Mouse (Mus musculus) liver, adult 2 months (tissue): ENCODE results near the gene Grk4. TPM values are rescaled to one million over a fixed set of nuclear protein-coding genes. Genes with fewer than 3 reads are reported as not detected.

Source experiments
- DNase-seq: peaks from one replicate; pipeline ENCODE4 v3.0.0-alpha.2; 2011; ENCODE audit warnings: low read depth, low spot score; ENCODE audit errors: extremely low read depth
- H3K27ac ChIP-seq: fragments of 200-500 bp; replicated peaks from 2 replicates; pipeline ENCODE4 v1.5.1; 2012; ENCODE audit warnings: low read depth, mild to moderate bottlenecking, control low read depth, inconsistent platforms, low read length; ENCODE audit not compliant: insufficient read depth
- H3K27me3 ChIP-seq: fragments of 200-500 bp; 2 replicates; pipeline ENCODE4 v1.6.1; 2012; ENCODE audit warnings: mild to moderate bottlenecking, moderate library complexity, low read length, inconsistent platforms; ENCODE audit not compliant: control insufficient read depth, insufficient read depth
- H3K36me3 ChIP-seq: fragments of 200-500 bp; 2 replicates; pipeline ENCODE4 v1.6.1; 2012; ENCODE audit warnings: low read length, inconsistent platforms; ENCODE audit not compliant: control insufficient read depth, insufficient read depth
- H3K4me1 ChIP-seq: fragments of 200-500 bp; 2 replicates; pipeline ENCODE4 v1.6.1; 2011; ENCODE audit warnings: low read length; ENCODE audit not compliant: control insufficient read depth, insufficient read depth
- H3K4me3 ChIP-seq: fragments of 200-500 bp; 2 replicates; pipeline ENCODE4 v1.5.1; 2011; ENCODE audit warnings: low read depth, mild to moderate bottlenecking, control low read depth, low read length, moderate library complexity; ENCODE audit not compliant: insufficient read depth
- H3K79me2 ChIP-seq: fragments of 200-500 bp; 2 replicates; pipeline ENCODE4 v1.6.1; 2012; ENCODE audit warnings: inconsistent platforms, mild to moderate bottlenecking, low read length, moderate library complexity; ENCODE audit not compliant: control insufficient read depth, insufficient read depth
- H3K9ac ChIP-seq: fragments of 200-500 bp; 2 replicates; pipeline ENCODE4 v1.6.1; 2012; ENCODE audit warnings: low read depth, mild to moderate bottlenecking, control low read depth, inconsistent platforms, low read length
- CTCF ChIP-seq: fragments of 200-500 bp; IDR thresholded peaks from 2 replicates; pipeline ENCODE4 v1.5.1; 2011; ENCODE audit warnings: low read depth, low read length, control low read depth
- POLR2A ChIP-seq: fragments of 200-500 bp; IDR thresholded peaks from 2 replicates; pipeline ENCODE4 v1.6.1; 2011; ENCODE audit warnings: low read length, control low read depth; ENCODE audit not compliant: insufficient read depth; ENCODE audit errors: extremely low read depth
- WGBS: fragments of 180-500 bp; shearing (Covaris S2); methylation state at CpG from one replicate; pipeline ENCODE4 v1.1.7; 2018; 5-methylcytosine and 5-hydroxymethylcytosine counted together
- polyA plus RNA-seq: library from polyadenylated mRNA; depleted of rRNA; stranded (reverse); fragments of >200 nt; gene quantifications from 2 replicates; pipeline ENCODE4 v1.2.3, GENCODE M21; 2012
- total RNA-seq: library from RNA; depleted of rRNA; stranded (reverse); fragments of >200 nt; gene quantifications from 2 replicates; pipeline ENCODE4 v1.2.3, GENCODE M21; 2014

The Grk4 gene
- total and polyA plus RNA-seq, 2 experiments, result 0.46 to 0.65 TPM

GRCm38 (mm10) chr5:34714816-34715215 lies 54.6 kb downstream of the Grk4 start:
- Histone ChIP-seq H3K79me2 (no peaks in the 10 kb centered on the region), H3K9ac (no peak overlapping the region), H3K27ac (no peak overlapping the region), H3K4me1 (no peaks in the 10 kb centered on the region; the same call in 1 of the 2 replicates), H3K27me3 (no peaks in the 10 kb centered on the region), H3K4me3 (peak overlapping the region; percentile 20; the same call in 1 of the 2 replicates), H3K36me3 (no peaks in the 10 kb centered on the region)
- 22% methylated on average over 5 of the region's 5 CpGs for WGBS
- peak; percentile 70 for DNase-seq
- TF ChIP-seq CTCF, result no peak
- TF ChIP-seq POLR2A, result no peak

GRCm38 (mm10) chr5:34729141-34729540 lies 69.0 kb downstream of the Grk4 start:
- DNase-seq, result no peak
- H3K4me1 ChIP-seq, result no peaks in the 10 kb centered on the region
- H3K27ac ChIP-seq, result no peak overlapping the region
- TF ChIP-seq CTCF (no peak), POLR2A (no peak)
- H3K9ac ChIP-seq, result no peak overlapping the region
- no peaks in the 10 kb centered on the region for H3K79me2 ChIP-seq
- no peak overlapping the region for H3K4me3 ChIP-seq
- H3K36me3 ChIP-seq, result no peaks in the 10 kb centered on the region
- no peaks in the 10 kb centered on the region for H3K27me3 ChIP-seq

- no peaks in the 10 kb centered on the region for H3K79me2 ChIP-seq
- WGBS, result 52% methylated on average over 1 of the region's 1 CpGs
- H3K4me3 ChIP-seq, result no peak overlapping the region
- H3K9ac ChIP-seq, result no peak overlapping the region
- TF ChIP-seq POLR2A (no peak), CTCF (no peak)
- H3K36me3 ChIP-seq, result no peaks in the 10 kb centered on the region
- no peaks in the 10 kb centered on the region for H3K4me1 ChIP-seq
- H3K27ac ChIP-seq, result no peak overlapping the region
- H3K27me3 ChIP-seq, result no peaks in the 10 kb centered on the region
- DNase-seq, result no peak
These were observed 70.1 kb downstream of the Grk4 start for GRCm38 (mm10) chr5:34730255-34730654.

- Histone ChIP-seq H3K9ac (no peak overlapping the region), H3K27me3 (no peaks in the 10 kb centered on the region), H3K27ac (no peak overlapping the region), H3K4me1 (no peaks in the 10 kb centered on the region), H3K36me3 (no peaks in the 10 kb centered on the region), H3K4me3 (no peak overlapping the region), H3K79me2 (no peaks in the 10 kb centered on the region)
- 57% methylated on average over 3 of the region's 3 CpGs for WGBS
- no peak for TF ChIP-seq CTCF
- no peak for TF ChIP-seq POLR2A
- DNase-seq, result no peak
These were observed 91.3 kb downstream of the Grk4 start for GRCm38 (mm10) chr5:34751477-34751876.

- DNase-seq, result no peak
- Histone ChIP-seq H3K79me2 (peaks cover 6% of the 10 kb centered on the region; the same call in 1 of the 2 replicates), H3K9ac (no peak overlapping the region), H3K4me1 (peaks cover 6% of the 10 kb centered on the region; the same call in 1 of the 2 replicates), H3K36me3 (no peaks in the 10 kb centered on the region), H3K27ac (no peak overlapping the region), H3K27me3 (no peaks in the 10 kb centered on the region), H3K4me3 (no peak overlapping the region)
- 90% methylated on average over 1 of the region's 1 CpGs for WGBS
- TF ChIP-seq CTCF (no peak), POLR2A (no peak)
These were observed 98.6 kb downstream of the Grk4 start for GRCm38 (mm10) chr5:34758762-34759161.

- Histone ChIP-seq H3K9ac (peak overlapping the region; percentile 44), H3K4me1 (peaks cover 6% of the 10 kb centered on the region; the same call in 1 of the 2 replicates), H3K79me2 (peaks cover 8% of the 10 kb centered on the region; the same call in 1 of the 2 replicates), H3K27me3 (no peaks in the 10 kb centered on the region), H3K36me3 (no peaks in the 10 kb centered on the region), H3K27ac (no peak overlapping the region; the same call in 1 of the 2 replicates), H3K4me3 (peak overlapping the region; percentile 88)
- 3% methylated on average over 19 of the region's 19 CpGs for WGBS
- DNase-seq, result no peak
- no peak for TF ChIP-seq CTCF
- no peak for TF ChIP-seq POLR2A
These were observed 100.8 kb downstream of the Grk4 start for GRCm38 (mm10) chr5:34760850-34761508.
